Mouse (Mus musculus) CH12.LX (cell line): Measurements from ENCODE around the gene 2210408I21Rik.

Experiments
- BHLHE40 ChIP-seq: IDR thresholded peaks from 2 replicates; pipeline ENCODE4 v1.6.1; 2011; ENCODE audit warnings: mild to moderate bottlenecking, low read depth, low read length, improper control_type of control experiment
- ZNF384 ChIP-seq: IDR thresholded peaks from 2 replicates; pipeline ENCODE4 v1.6.1; 2012; ENCODE audit warnings: low read depth, low read length, improper control_type of control experiment, inconsistent platforms

- TF ChIP-seq BHLHE40 (no peak), ZNF384 (no peak)
These were observed 160.2 kb downstream of the 2210408I21Rik start for GRCm38 (mm10) chr13:77295519-77295918.
